24 mouse cellular contexts compared by ENCODE assay signal in the genomic region with DNA sequence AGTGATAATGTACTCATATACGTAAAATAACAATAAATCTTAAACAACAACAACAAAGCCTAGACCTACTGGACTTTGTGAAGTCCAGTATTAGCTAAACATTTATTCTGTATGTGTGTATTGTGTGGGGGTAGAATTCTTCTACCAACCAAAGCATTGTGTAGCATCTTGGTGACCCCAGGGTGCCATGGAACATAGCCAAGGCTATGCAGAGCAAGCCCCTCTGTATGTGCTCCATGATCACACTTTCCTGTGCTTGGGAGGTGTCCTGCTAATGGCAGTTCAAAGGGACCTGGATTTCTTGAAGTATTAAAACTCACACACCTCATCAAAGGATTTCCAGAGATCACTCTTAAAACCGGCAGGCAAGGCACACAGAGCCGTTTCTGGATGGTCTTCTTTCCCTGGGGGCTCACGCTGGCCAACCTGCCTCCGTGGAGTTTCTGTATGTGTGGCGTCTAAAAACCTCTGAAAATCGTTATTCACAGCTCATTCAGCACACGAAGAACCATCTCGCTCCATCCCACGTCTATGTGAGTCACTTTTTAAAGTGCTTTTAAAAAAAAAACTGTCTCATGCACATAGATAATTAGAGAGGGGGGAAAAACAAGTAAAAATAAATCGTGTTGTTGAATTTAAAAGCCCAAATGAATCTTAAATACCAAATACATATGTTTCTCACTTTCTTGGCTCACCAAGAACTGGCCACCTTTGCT.
DNase-seq lines count a peak whose midpoint lies in the region; TF ChIP-seq lines count a peak whose summit lies in the region.
"Had no signal": no experiment of that assay in that cellular context is flagged by ENCODE, and none has a peak within 500 bp of the region (broad histone marks: within the 10 kb centered on the region; RNA-seq: fewer than 3 reads in every experiment).

No protein-coding gene starts in this region.

- peak overlapping the region; percentile 3; the same call in 1 of the 2 replicates for H3K27ac ChIP-seq in olfactory bulb, adult 2 months (ENCODE audit: insufficient read depth, low read depth, low read length)
- H3K27ac ChIP-seq: embryonic facial prominence, embryonic 12.5 days; embryonic facial prominence, embryonic 15.5 days; heart, embryonic 15.5 days; hindbrain, embryonic 10.5 days; hindbrain, embryonic 13.5 days; intestine, embryonic 15.5 days had no signal

- intact Hi-C loops in left cerebral cortex, postnatal 4 days (cut with DNase I) = no loop called here

- no peak for TF ChIP-seq POLR2A in olfactory bulb, adult 2 months (IDR thresholded peaks at IDR 0.05; ENCODE audit: insufficient read depth, low read depth, low read length)

- DNase-seq in cerebellum, postnatal 14 days = peak; percentile 56 to 61
- DNase-seq in cerebellum, adult 9-10 months = no peak
- peak; percentile 60 for DNase-seq in left cerebral cortex, postnatal 4 days
- DNase-seq in left cerebral cortex, adult 11 months (ENCODE audit: low spot score) = no peak
- DNase-seq in brain, adult 2 months (ENCODE audit: low read depth, low spot score) = peak; percentile 80
- no peak for DNase-seq in ovary, postnatal 14 days (ENCODE audit: low spot score)
- DNase-seq: adrenal gland, postnatal 10 days; adrenal gland, postnatal 36 days; B cell, adult 2 months; cerebellum, adult 11 months; cerebellum, adult 8-10 months; forebrain, postnatal 0 days; gastrocnemius, postnatal 25 days; heart, adult 18-20 months; heart, postnatal 10 days; heart, postnatal 36 days had no signal

- H3K4me3 ChIP-seq in olfactory bulb, adult 2 months (ENCODE audit: insufficient read depth, low read depth, low read length) = no peak overlapping the region
- H3K4me3 ChIP-seq: embryonic facial prominence, embryonic 12.5 days; embryonic facial prominence, embryonic 15.5 days; heart, embryonic 12.5 days; heart, embryonic 15.5 days; hindbrain, embryonic 10.5 days; hindbrain, embryonic 13.5 days; intestine, embryonic 15.5 days had no signal

- H3K4me1 ChIP-seq in olfactory bulb, adult 2 months (ENCODE audit: control insufficient read depth, insufficient read depth, low read length) = no peaks in the 10 kb centered on the region
- H3K4me1 ChIP-seq: embryonic facial prominence, embryonic 12.5 days; embryonic facial prominence, embryonic 15.5 days; heart, embryonic 15.5 days; hindbrain, embryonic 13.5 days; intestine, embryonic 15.5 days had no signal

- 40% methylated on average over 11 of the region's 11 CpGs for WGBS in olfactory bulb, adult 2 months

- TF ChIP-seq CTCF in olfactory bulb, adult 2 months (IDR thresholded peaks at IDR 0.05; ENCODE audit: insufficient read depth, low read depth, low read length) = no peak

Comparison
In these comparisons a context has a peak if more than half of its experiments do, and no peak if none do; other contexts are left out.
1. DNase-seq: peak in cerebellum, postnatal 14 days (2 of 2), left cerebral cortex, postnatal 4 days (single experiment) and brain, adult 2 months (single experiment); none in cerebellum, adult 9-10 months (single experiment), left cerebral cortex, adult 11 months (single experiment) and ovary, postnatal 14 days (single experiment).